Mouse (Mus musculus): ENCODE measurements around the gene Mfsd7a.
A peak's percentile ranks its signal among the peaks of the same experiment; 100 is the strongest.

Gene Mfsd7a

DNA sequence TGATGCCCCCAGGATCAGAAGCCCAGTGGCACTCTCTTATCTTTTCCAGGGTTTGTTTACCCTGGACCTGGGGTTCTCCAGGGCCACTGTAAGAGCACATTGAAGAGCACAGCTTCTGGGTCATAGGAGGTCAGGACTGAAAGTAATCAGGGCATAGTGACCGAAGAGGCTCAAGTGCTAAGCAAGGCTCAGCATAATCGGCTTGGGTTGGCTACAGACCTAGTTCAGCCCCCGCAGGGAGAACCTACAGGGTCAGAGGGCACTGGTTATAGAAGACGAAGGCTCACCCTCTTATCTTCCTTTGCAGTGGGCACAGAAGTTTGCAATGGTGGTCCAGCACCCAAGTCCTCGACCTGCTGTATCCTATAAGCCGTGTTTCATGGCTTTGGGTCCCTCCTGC lies 17.5 kb downstream of the Mfsd7a start:
- no peak for DNase-seq (ENCODE audit: low spot score)

DNA sequence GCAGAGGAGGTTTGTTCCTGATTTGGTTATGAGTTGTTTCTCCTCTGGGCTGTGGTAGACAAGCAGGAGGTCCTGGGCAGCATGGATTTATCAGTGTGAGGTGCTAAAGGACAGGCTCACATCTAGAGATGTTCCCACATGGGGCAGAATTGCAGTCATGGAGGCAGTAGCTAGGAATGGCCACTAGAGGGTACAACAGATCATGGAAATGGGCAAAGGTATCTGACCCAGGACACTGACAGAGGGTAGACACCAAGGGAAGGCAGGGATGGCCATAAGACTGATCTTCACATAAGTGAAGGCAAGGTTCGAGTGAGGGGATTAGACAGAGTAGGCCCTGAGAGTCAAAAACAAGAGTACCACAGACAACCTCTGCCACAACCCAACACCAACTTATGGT lies 21.5 kb downstream of the Mfsd7a start:
- peak; percentile 78 for DNase-seq (ENCODE audit: low spot score)

- no peak for DNase-seq (ENCODE audit: low spot score)
Observed at GRCm38 (mm10) chr5:108423427-108423826, 25.3 kb downstream of the Mfsd7a start.

DNA sequence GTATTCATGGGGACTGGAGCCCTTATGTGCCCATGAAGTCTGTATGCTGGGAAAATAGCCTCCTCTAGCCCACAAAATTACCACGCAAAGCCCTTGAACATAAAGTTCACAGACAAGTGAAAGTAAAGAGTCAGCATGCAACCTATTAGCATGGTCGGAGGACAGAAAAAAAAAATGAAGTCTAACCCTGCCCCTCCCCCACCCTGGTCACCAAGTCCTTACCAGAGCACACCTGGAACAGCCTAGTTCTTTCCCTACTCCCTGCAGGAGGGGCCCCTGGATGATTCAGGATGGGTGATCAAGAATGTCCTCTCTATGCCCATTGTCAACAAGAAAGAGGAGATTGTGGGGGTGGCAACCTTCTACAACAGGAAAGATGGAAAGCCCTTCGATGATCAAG lies 25.9 kb downstream of the Mfsd7a start:
- DNase-seq (ENCODE audit: low spot score) = no peak

DNA sequence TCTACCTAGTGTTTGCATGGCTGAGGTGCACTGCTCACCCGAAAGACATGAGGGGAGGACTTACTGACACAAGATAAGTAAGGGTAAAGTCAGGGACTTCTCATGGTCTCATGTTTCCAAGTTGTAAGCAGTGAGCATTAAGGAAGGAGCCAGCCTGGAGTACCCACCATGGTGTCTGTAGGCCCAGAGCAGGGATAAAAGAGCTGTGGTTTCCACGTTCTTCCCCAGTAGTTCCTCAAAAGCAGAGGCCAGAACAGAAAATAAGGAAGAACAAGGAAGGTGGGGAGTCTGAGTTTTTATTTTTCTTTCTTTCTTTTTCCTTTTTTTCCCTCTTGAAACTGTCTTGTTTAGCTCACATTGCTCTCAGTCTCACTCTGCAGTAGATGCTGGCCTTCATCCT lies 34.0 kb downstream of the Mfsd7a start:
- no peak for DNase-seq (ENCODE audit: low spot score)

DNA sequence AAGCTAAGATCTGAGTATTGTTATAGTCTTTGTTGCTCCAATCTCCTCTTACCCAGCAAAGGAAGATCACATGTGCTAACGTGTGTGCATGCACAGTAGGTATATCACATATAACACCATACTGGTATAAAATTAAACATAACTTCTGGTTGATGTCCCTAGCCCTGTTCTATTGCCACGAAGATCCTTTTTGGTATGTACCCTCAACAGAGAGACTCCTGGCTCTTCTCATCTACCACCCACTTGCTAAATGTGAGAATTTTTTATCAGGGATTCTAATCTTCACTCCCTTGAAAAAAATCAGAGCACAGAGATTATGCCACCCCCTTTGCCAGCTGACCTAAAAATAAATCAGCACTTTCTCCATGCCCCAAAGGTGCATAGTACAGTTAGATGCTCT lies 41.7 kb downstream of the Mfsd7a start:
- DNase-seq (ENCODE audit: low spot score) = no peak

- DNase-seq (ENCODE audit: low spot score) = no peak
Observed at GRCm38 (mm10) chr5:108405460-108405859, 43.2 kb downstream of the Mfsd7a start.

DNA sequence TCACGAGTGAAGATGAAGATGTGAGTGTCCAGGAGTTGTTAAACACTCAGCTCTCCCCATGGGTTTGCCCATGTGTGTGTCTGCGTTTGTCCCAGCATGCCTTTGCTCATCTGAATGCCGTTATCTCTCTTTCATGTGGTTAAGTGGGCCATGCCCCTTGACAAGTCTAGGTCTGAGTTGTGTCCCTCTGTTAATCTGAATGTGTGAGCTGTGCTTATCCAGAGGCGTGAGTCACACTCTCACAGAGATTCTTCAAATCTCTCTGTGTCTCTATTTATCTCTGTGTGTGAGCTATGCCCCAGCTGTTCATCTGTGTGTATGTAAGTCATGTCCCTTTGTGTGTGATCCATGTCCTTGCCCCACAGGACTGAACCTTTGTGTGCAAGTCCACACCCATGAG lies 45.2 kb downstream of the Mfsd7a start:
- DNase-seq (ENCODE audit: low spot score) = no peak
